Mouse (Mus musculus): ENCODE measurements around the gene Ppid. TPM values are rescaled to one million over a fixed set of nuclear protein-coding genes. Genes with fewer than 3 reads are reported as not detected.
A peak's percentile ranks its signal among the peaks of the same experiment; 100 is the strongest.

Gene Ppid
- total RNA-seq, 1 experiment = 159 TPM

GRCm38 (mm10) chr3:79579891-79580575, 11.1 kb upstream of the Ppid start:
- H3K9me3 ChIP-seq (ENCODE audit: control insufficient read depth, insufficient read depth, low read depth, low read length) = no peaks in the 10 kb centered on the region
- in situ Hi-C loops (cut with MboI; ENCODE audit: low sequenced_read_pairs in 2 of 2, unreplicated experiment in 2 of 2) = loop anchor here (25.0 kb wide), 1 partner anchor 368 kb away; no protein-coding TSS in a partner anchor

GRCm38 (mm10) chr3:79586804-79587203, 4.3 kb upstream of the Ppid start:
- no peak overlapping the region for H3K9ac ChIP-seq (ENCODE audit: insufficient read depth, low read depth, low read length, poor library complexity, severe bottlenecking)
- peak overlapping the region in 1 of 2 experiments; percentile 30; a peak in 2 of 4 replicates for H3K4me3 ChIP-seq (ENCODE audit: insufficient read depth in 1 of 2, low read depth in 1 of 2, low read length in 2 of 2, poor library complexity in 1 of 2, severe bottlenecking in 1 of 2)
- no peaks in the 10 kb centered on the region for H3K36me3 ChIP-seq (ENCODE audit: control insufficient read depth, insufficient read depth, low read length, poor library complexity, severe bottlenecking)
- H3K9me3 ChIP-seq (ENCODE audit: control insufficient read depth, insufficient read depth, low read depth, low read length) = no peaks in the 10 kb centered on the region
- DNase-seq (ENCODE audit: low read depth, low spot score) = peak; percentile 91
- TF ChIP-seq ZNF384 (IDR thresholded peaks at IDR 0.05; ENCODE audit: low read depth, low read length) (no peak), HCFC1 (IDR thresholded peaks at IDR 0.05; ENCODE audit: borderline replicate concordance, insufficient read depth, low read length) (no peak), ZC3H11A (IDR thresholded peaks at IDR 0.05; ENCODE audit: borderline replicate concordance, low read depth, low read length) (peak; percentile 92)
- no peaks in the 10 kb centered on the region; a peak in 1 of 4 replicates for H3K4me1 ChIP-seq (ENCODE audit: control insufficient read depth in 2 of 2, insufficient read depth in 2 of 2, low read length in 2 of 2, poor library complexity in 1 of 2)
- H3K27ac ChIP-seq (ENCODE audit: insufficient read depth, low read depth, low read length, poor library complexity, severe bottlenecking) = no peak overlapping the region
- in situ Hi-C loops (cut with MboI; ENCODE audit: low sequenced_read_pairs in 2 of 2, unreplicated experiment in 2 of 2) = loop anchor here (25.0 kb wide), 1 partner anchor 375 kb away; no protein-coding TSS in a partner anchor

More at GRCm38 (mm10) chr3:79579891-79580575, 11.1 kb upstream of the Ppid start:
- no peaks in the 10 kb centered on the region for H3K36me3 ChIP-seq (ENCODE audit: control insufficient read depth, insufficient read depth, low read length, poor library complexity, severe bottlenecking)
- H3K4me3 ChIP-seq (ENCODE audit: insufficient read depth in 1 of 2, low read depth in 1 of 2, low read length in 2 of 2, poor library complexity in 1 of 2, severe bottlenecking in 1 of 2) = no peak overlapping the region
- DNase-seq (ENCODE audit: low read depth, low spot score) = no peak
- no peak overlapping the region for H3K9ac ChIP-seq (ENCODE audit: insufficient read depth, low read depth, low read length, poor library complexity, severe bottlenecking)
- TF ChIP-seq CHD2 (IDR thresholded peaks at IDR 0.05; ENCODE audit: low read depth, low read length) (no peak), ZC3H11A (IDR thresholded peaks at IDR 0.05; ENCODE audit: borderline replicate concordance, low read depth, low read length) (no peak), HCFC1 (IDR thresholded peaks at IDR 0.05; ENCODE audit: borderline replicate concordance, insufficient read depth, low read length) (no peak), MAFK (IDR thresholded peaks at IDR 0.05; ENCODE audit: insufficient read depth, low read depth, low read length) (no peak), ZNF384 (IDR thresholded peaks at IDR 0.05; ENCODE audit: low read depth, low read length) (no peak)
- H3K4me1 ChIP-seq (ENCODE audit: control insufficient read depth in 2 of 2, insufficient read depth in 2 of 2, low read length in 2 of 2, poor library complexity in 1 of 2) = peaks cover 0 to 2% of the 10 kb centered on the region in 2 experiments; a peak in 1 of 4 replicates
- H3K27ac ChIP-seq (ENCODE audit: insufficient read depth, low read depth, low read length, poor library complexity, severe bottlenecking) = no peak overlapping the region

- peaks cover 10% of the 10 kb centered on the region for H3K36me3 ChIP-seq (ENCODE audit: control insufficient read depth, insufficient read depth, low read length, poor library complexity, severe bottlenecking)
- H3K4me1 ChIP-seq (ENCODE audit: control insufficient read depth in 2 of 2, insufficient read depth in 2 of 2, low read length in 2 of 2, poor library complexity in 1 of 2) = peaks cover 0 to 4% of the 10 kb centered on the region in 2 experiments; a peak in 1 of 4 replicates
- no peak for DNase-seq (ENCODE audit: low read depth, low spot score)
- TF ChIP-seq HCFC1 (IDR thresholded peaks at IDR 0.05; ENCODE audit: borderline replicate concordance, insufficient read depth, low read length) (no peak), ZNF384 (IDR thresholded peaks at IDR 0.05; ENCODE audit: low read depth, low read length) (no peak), MAFK (IDR thresholded peaks at IDR 0.05; ENCODE audit: insufficient read depth, low read depth, low read length) (no peak), CHD2 (IDR thresholded peaks at IDR 0.05; ENCODE audit: low read depth, low read length) (no peak), ZC3H11A (IDR thresholded peaks at IDR 0.05; ENCODE audit: borderline replicate concordance, low read depth, low read length) (no peak)
- H3K27ac ChIP-seq (ENCODE audit: insufficient read depth, low read depth, low read length, poor library complexity, severe bottlenecking) = no peak overlapping the region
- H3K9ac ChIP-seq (ENCODE audit: insufficient read depth, low read depth, low read length, poor library complexity, severe bottlenecking) = no peak overlapping the region
- no peaks in the 10 kb centered on the region for H3K9me3 ChIP-seq (ENCODE audit: control insufficient read depth, insufficient read depth, low read depth, low read length)
- H3K4me3 ChIP-seq (ENCODE audit: insufficient read depth in 1 of 2, low read depth in 1 of 2, low read length in 2 of 2, poor library complexity in 1 of 2, severe bottlenecking in 1 of 2) = no peak overlapping the region
- in situ Hi-C loops (cut with MboI; ENCODE audit: low sequenced_read_pairs in 2 of 2, unreplicated experiment in 2 of 2) = loop anchor here (25.0 kb wide), 1 partner anchor 377 kb away; no protein-coding TSS in a partner anchor
Observed at GRCm38 (mm10) chr3:79589671-79590070, 1.5 kb upstream of the Ppid start.

- Histone ChIP-seq H3K9ac (ENCODE audit: insufficient read depth, low read depth, low read length, poor library complexity, severe bottlenecking) (peak overlapping the region; percentile 98), H3K36me3 (ENCODE audit: control insufficient read depth, insufficient read depth, low read length, poor library complexity, severe bottlenecking) (peaks cover 27% of the 10 kb centered on the region), H3K9me3 (ENCODE audit: control insufficient read depth, insufficient read depth, low read depth, low read length) (no peaks in the 10 kb centered on the region), H3K4me1 (ENCODE audit: control insufficient read depth in 2 of 2, insufficient read depth in 2 of 2, low read length in 2 of 2, poor library complexity in 1 of 2) (peaks cover 0 to 4% of the 10 kb centered on the region in 2 experiments; a peak in 1 of 4 replicates), H3K27ac (ENCODE audit: insufficient read depth, low read depth, low read length, poor library complexity, severe bottlenecking) (peak overlapping the region; percentile 81), H3K4me3 (ENCODE audit: insufficient read depth in 1 of 2, low read depth in 1 of 2, low read length in 2 of 2, poor library complexity in 1 of 2, severe bottlenecking in 1 of 2) (peak overlapping the region; percentile 93 to 98)
- TF ChIP-seq CHD2 (IDR thresholded peaks at IDR 0.05; ENCODE audit: low read depth, low read length) (no peak), MAFK (IDR thresholded peaks at IDR 0.05; ENCODE audit: insufficient read depth, low read depth, low read length) (no peak), ZC3H11A (IDR thresholded peaks at IDR 0.05; ENCODE audit: borderline replicate concordance, low read depth, low read length) (no peak), HCFC1 (IDR thresholded peaks at IDR 0.05; ENCODE audit: borderline replicate concordance, insufficient read depth, low read length) (no peak), ZNF384 (IDR thresholded peaks at IDR 0.05; ENCODE audit: low read depth, low read length) (no peak)
- in situ Hi-C loops (cut with MboI; ENCODE audit: low sequenced_read_pairs in 2 of 2, unreplicated experiment in 2 of 2) = loop anchor here (25.0 kb wide), 1 partner anchor 380 kb away; no protein-coding TSS in a partner anchor
- no peak for DNase-seq (ENCODE audit: low read depth, low spot score)
Observed at GRCm38 (mm10) chr3:79591793-79592471, 790 bp downstream of the Ppid start.
